Mouse (Mus musculus) forebrain, embryonic 10.5 days (tissue): ENCODE data around the gene Zfp472. TPM values are rescaled to one million over a fixed set of nuclear protein-coding genes. Genes with fewer than 3 reads are reported as not detected.

Experiments
- DNase-seq: peaks from one replicate; pipeline ENCODE4 v3.0.0-alpha.2; 2017; ENCODE audit warnings: low spot score; ENCODE audit errors: extremely low spot score
- H3K27ac ChIP-seq: fragments of 300-500 bp; sonication (generic); 2 replicates; pipeline ENCODE4 v1.5.1; 2016; ENCODE audit warnings: mild to moderate bottlenecking
- H3K27me3 ChIP-seq: fragments of 300-500 bp; sonication (generic); 2 replicates; pipeline ENCODE4 v1.6.1; 2016; ENCODE audit warnings: mild to moderate bottlenecking; ENCODE audit not compliant: poor library complexity, severe bottlenecking
- H3K36me3 ChIP-seq: fragments of 300-500 bp; sonication (generic); replicated peaks from 2 replicates; pipeline ENCODE4 v1.6.1; 2016; ENCODE audit warnings: mild to moderate bottlenecking, moderate library complexity
- H3K4me1 ChIP-seq: fragments of 300-500 bp; sonication (generic); 2 replicates; pipeline ENCODE4 v1.6.1; 2016
- H3K4me3 ChIP-seq: fragments of 300-500 bp; sonication (generic); 2 replicates; pipeline ENCODE4 v1.5.1; 2016; ENCODE audit warnings: mild to moderate bottlenecking, moderate library complexity
- H3K9me3 ChIP-seq: fragments of 300-500 bp; sonication (generic); 2 replicates; pipeline ENCODE4 v1.6.1; 2016; ENCODE audit warnings: mild to moderate bottlenecking, moderate library complexity
- WGBS: fragments of 180-500 bp; shearing (Covaris S2); methylation state at CpG from one replicate; pipeline ENCODE4 v1.1.7; 2016; 5-methylcytosine and 5-hydroxymethylcytosine counted together
- polyA plus RNA-seq: library from polyadenylated mRNA; unstranded; fragments of >200 nt; fragmentation: Nextera tagmentation; extraction: Ambion mirVana; gene quantifications from 2 replicates; pipeline ENCODE4 v1.2.1, GENCODE M21; 2016

The Zfp472 gene
- polyA plus RNA-seq, result 13.0 and 14.1 TPM in 2 replicates

GRCm38 (mm10) chr17:32965623-32966290, at the start of gene Zfp472:
TSS of gene Zfp472 (plus strand) at chr17:32965814.
- WGBS, result under 1% methylated on average over 33 of the region's 33 CpGs
- Histone ChIP-seq H3K4me3 (peak within 1 kb of the TSS; percentile 87), H3K9me3 (no peaks in the 10 kb centered on the region), H3K27me3 (no peaks in the 10 kb centered on the region), H3K36me3 (no peaks in the 10 kb centered on the region), H3K4me1 (peaks cover 19% of the 10 kb centered on the region), H3K27ac (peak within 1 kb of the TSS; percentile 86)
- DNase-seq, result peak; percentile 94

- Histone ChIP-seq H3K4me3 (no peak overlapping the region), H3K27ac (no peak overlapping the region), H3K9me3 (peaks cover 8% of the 10 kb centered on the region; the same call in 1 of the 2 replicates), H3K36me3 (no peaks in the 10 kb centered on the region), H3K27me3 (no peaks in the 10 kb centered on the region), H3K4me1 (no peaks in the 10 kb centered on the region)
- WGBS, result 91% methylated on average over 1 of the region's 1 CpGs
- DNase-seq, result no peak
Measured at GRCm38 (mm10) chr17:32916075-32916474, 49.5 kb upstream of the Zfp472 start.

- DNase-seq, result no peak
- 87% methylated on average over 2 of the region's 2 CpGs for WGBS
- Histone ChIP-seq H3K36me3 (no peaks in the 10 kb centered on the region), H3K9me3 (peaks cover 13% of the 10 kb centered on the region; the same call in 1 of the 2 replicates), H3K27me3 (no peaks in the 10 kb centered on the region), H3K4me3 (no peak within 1 kb of the TSS), H3K4me1 (no peaks in the 10 kb centered on the region), H3K27ac (no peak within 1 kb of the TSS)
Measured at GRCm38 (mm10) chr17:32917131-32917530, 48.5 kb upstream of the Zfp472 start, which contains the start of gene Cyp4f14. TSS of gene Cyp4f14 (minus strand) at chr17:32917342.

GRCm38 (mm10) chr17:32919123-32919522, 46.5 kb upstream of the Zfp472 start:
- peaks cover 13% of the 10 kb centered on the region; the same call in 1 of the 2 replicates for H3K9me3 ChIP-seq
- H3K4me1 ChIP-seq, result peaks cover 1% of the 10 kb centered on the region
- DNase-seq, result no peak
- no peak overlapping the region for H3K27ac ChIP-seq
- no peak overlapping the region for H3K4me3 ChIP-seq
- no peaks in the 10 kb centered on the region for H3K27me3 ChIP-seq
- 79% methylated on average over 2 of the region's 2 CpGs for WGBS
- H3K36me3 ChIP-seq, result no peaks in the 10 kb centered on the region

GRCm38 (mm10) chr17:32923681-32924080, 41.9 kb upstream of the Zfp472 start:
- 96% methylated on average over 1 of the region's 1 CpGs for WGBS
- peaks cover 13% of the 10 kb centered on the region; the same call in 1 of the 2 replicates for H3K9me3 ChIP-seq
- H3K4me1 ChIP-seq, result peaks cover 13% of the 10 kb centered on the region
- no peak for DNase-seq
- peaks cover 16% of the 10 kb centered on the region; the same call in 1 of the 2 replicates for H3K27me3 ChIP-seq
- no peak overlapping the region for H3K4me3 ChIP-seq
- H3K36me3 ChIP-seq, result no peaks in the 10 kb centered on the region
- no peak overlapping the region for H3K27ac ChIP-seq

- Histone ChIP-seq H3K27me3 (peaks cover 16% of the 10 kb centered on the region; the same call in 1 of the 2 replicates), H3K36me3 (no peaks in the 10 kb centered on the region), H3K4me1 (peaks cover 13% of the 10 kb centered on the region), H3K27ac (peak overlapping the region; percentile 85), H3K9me3 (peaks cover 13% of the 10 kb centered on the region; the same call in 1 of the 2 replicates), H3K4me3 (peak overlapping the region; percentile 61)
- peak; percentile 75 for DNase-seq
- WGBS, result 15% methylated on average over 32 of the region's 32 CpGs
Measured at GRCm38 (mm10) chr17:32924658-32925312, 40.8 kb upstream of the Zfp472 start.

GRCm38 (mm10) chr17:32927803-32928202, 37.8 kb upstream of the Zfp472 start:
- Histone ChIP-seq H3K4me1 (peaks cover 13% of the 10 kb centered on the region), H3K4me3 (no peak overlapping the region), H3K27ac (no peak overlapping the region), H3K27me3 (peaks cover 16% of the 10 kb centered on the region; the same call in 1 of the 2 replicates), H3K36me3 (no peaks in the 10 kb centered on the region), H3K9me3 (no peaks in the 10 kb centered on the region)
- 84% methylated on average over 5 of the region's 5 CpGs for WGBS
- no peak for DNase-seq

GRCm38 (mm10) chr17:32939831-32940230, 25.8 kb upstream of the Zfp472 start:
- WGBS, result 85% methylated on average over 4 of the region's 4 CpGs
- Histone ChIP-seq H3K4me1 (no peaks in the 10 kb centered on the region), H3K36me3 (no peaks in the 10 kb centered on the region), H3K27ac (no peak overlapping the region), H3K4me3 (no peak overlapping the region), H3K9me3 (no peaks in the 10 kb centered on the region), H3K27me3 (no peaks in the 10 kb centered on the region)
- DNase-seq, result no peak

- Histone ChIP-seq H3K27me3 (no peaks in the 10 kb centered on the region), H3K4me1 (peaks cover 8% of the 10 kb centered on the region), H3K9me3 (no peaks in the 10 kb centered on the region), H3K36me3 (no peaks in the 10 kb centered on the region), H3K4me3 (no peak overlapping the region), H3K27ac (no peak overlapping the region)
- WGBS, result 94% methylated on average over 3 of the region's 3 CpGs
- DNase-seq, result no peak
Measured at GRCm38 (mm10) chr17:32943661-32944060, 22.0 kb upstream of the Zfp472 start.

- WGBS, result 72% methylated on average over 3 of the region's 3 CpGs
- no peak for DNase-seq
- H3K4me1 ChIP-seq, result peaks cover 8% of the 10 kb centered on the region
- no peaks in the 10 kb centered on the region for H3K9me3 ChIP-seq
- H3K36me3 ChIP-seq, result no peaks in the 10 kb centered on the region
- no peaks in the 10 kb centered on the region for H3K27me3 ChIP-seq
- H3K4me3 ChIP-seq, result no peak overlapping the region
- no peak overlapping the region for H3K27ac ChIP-seq
Measured at GRCm38 (mm10) chr17:32944402-32945035, 21.1 kb upstream of the Zfp472 start.

- WGBS, result 73% methylated on average over 9 of the region's 9 CpGs
- Histone ChIP-seq H3K4me3 (peak overlapping the region; percentile 43), H3K27me3 (no peaks in the 10 kb centered on the region), H3K27ac (peak overlapping the region; percentile 58; the same call in 1 of the 2 replicates), H3K36me3 (no peaks in the 10 kb centered on the region), H3K9me3 (0 out of 2 replicates have a peak, but pooled peaks cover 3% of the 10 kb centered on the region), H3K4me1 (peaks cover 8% of the 10 kb centered on the region)
- no peak for DNase-seq
Measured at GRCm38 (mm10) chr17:32946716-32947115, 18.9 kb upstream of the Zfp472 start.

GRCm38 (mm10) chr17:32947215-32947914, 18.2 kb upstream of the Zfp472 start, which contains the start of gene Cyp4f13:
TSS of gene Cyp4f13 (minus strand) at chr17:32947402.
- Histone ChIP-seq H3K27ac (peak within 1 kb of the TSS; percentile 58), H3K4me3 (peak within 1 kb of the TSS; percentile 43), H3K27me3 (no peaks in the 10 kb centered on the region), H3K4me1 (peaks cover 8% of the 10 kb centered on the region), H3K9me3 (0 out of 2 replicates have a peak, but pooled peaks cover 3% of the 10 kb centered on the region), H3K36me3 (no peaks in the 10 kb centered on the region)
- DNase-seq, result peak; percentile 28
- WGBS, result 48% methylated on average over 12 of the region's 12 CpGs
